Mouse (Mus musculus): Measurements from ENCODE around the gene Slc25a19. TPM values are rescaled to one million over a fixed set of nuclear protein-coding genes. Genes with fewer than 3 reads are reported as not detected.

The Slc25a19 gene
- polyA plus RNA-seq, 1 experiment: 98.5 TPM

DNA sequence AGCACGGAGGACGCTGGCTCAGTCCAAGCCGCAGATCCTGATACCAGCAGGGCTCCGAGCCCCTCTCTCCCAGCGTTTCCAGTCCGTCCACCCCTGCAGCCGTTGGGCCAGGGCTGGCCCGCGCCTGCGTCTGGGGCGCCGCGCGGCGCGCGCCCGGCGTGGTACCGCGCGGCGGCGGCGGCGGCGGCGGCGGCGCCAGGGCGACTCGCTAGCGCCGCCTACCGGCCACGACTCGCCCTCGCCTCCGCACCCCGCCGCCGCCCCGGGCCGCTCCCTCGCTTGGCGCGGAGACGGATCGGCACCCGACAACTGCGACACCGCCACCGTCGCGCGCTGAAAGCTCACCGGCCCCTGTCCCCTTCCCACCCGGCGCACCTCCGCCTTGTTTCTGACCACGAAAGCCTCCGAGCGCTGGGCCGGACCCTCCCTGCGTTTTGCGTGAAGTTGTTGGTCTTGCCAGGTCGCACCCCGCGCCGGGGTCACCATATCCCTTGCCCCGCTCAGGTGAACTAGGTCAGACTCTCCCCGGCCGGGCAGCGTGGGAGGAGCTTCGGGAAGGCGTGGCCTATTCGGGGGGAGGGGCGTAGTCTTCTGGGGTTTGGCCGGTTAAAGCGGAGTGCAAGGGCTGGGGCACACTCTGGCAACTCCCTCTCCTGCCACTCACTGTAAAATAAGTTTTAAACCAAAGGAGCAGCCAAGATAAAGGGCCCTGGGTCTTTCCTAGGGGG, 15.5 kb downstream of the Slc25a19 start, which contains the start of gene Mif4gd:
TSS of gene Mif4gd (minus strand) at position 560 of the 728 bp plus-strand sequence.
- Histone ChIP-seq H3K4me3 (ENCODE audit: control insufficient read depth, insufficient read depth, low read length) (peak within 1 kb of the TSS; percentile 60), H3K36me3 (ENCODE audit: control insufficient read depth, insufficient read depth, low read length) (peaks cover 12% of the 10 kb centered on the region), H3K4me1 (replicated peaks; ENCODE audit: control insufficient read depth, insufficient read depth, low read length) (peaks cover 17% of the 10 kb centered on the region), H3K27me3 (ENCODE audit: control insufficient read depth, insufficient read depth, low read length) (no peaks in the 10 kb centered on the region), H3K27ac (ENCODE audit: control insufficient read depth, insufficient read depth, low read length) (peak within 1 kb of the TSS; percentile 67)
- peak; percentile 98 for DNase-seq
- peak; percentile 85 for TF ChIP-seq CTCF (IDR thresholded peaks at IDR 0.05; ENCODE audit: borderline replicate concordance, control insufficient read depth, extremely low read depth, insufficient read depth, low read length, poor library complexity)
- peak; percentile 74 for TF ChIP-seq POLR2A (IDR thresholded peaks at IDR 0.05; ENCODE audit: control insufficient read depth, extremely low read depth, insufficient read depth, low read length, poor library complexity)
- WGBS: under 1% methylated on average over 79 of the region's 80 CpGs

DNA sequence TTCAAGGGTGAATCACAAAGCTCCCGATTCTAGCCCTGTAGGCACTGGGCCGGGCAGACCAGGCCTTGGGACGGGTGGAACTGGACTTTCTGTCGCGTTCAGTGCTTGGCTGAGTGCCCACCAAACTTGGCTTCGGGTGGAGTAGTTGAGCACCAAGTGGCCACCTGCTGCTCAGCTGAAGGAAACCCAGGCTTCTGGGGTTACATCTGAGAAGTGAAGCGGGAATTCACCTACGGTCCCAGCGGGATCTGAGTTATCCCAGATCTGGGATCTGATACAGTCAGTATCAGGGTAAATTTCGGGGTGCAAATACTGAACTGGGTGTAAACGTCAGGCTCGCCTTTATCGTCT, 16.1 kb downstream of the Slc25a19 start:
- TF ChIP-seq CTCF (IDR thresholded peaks at IDR 0.05; ENCODE audit: borderline replicate concordance, control insufficient read depth, extremely low read depth, insufficient read depth, low read length, poor library complexity) (no peak), POLR2A (IDR thresholded peaks at IDR 0.05; ENCODE audit: control insufficient read depth, extremely low read depth, insufficient read depth, low read length, poor library complexity) (no peak)
- peak overlapping the region; percentile 60 for H3K4me3 ChIP-seq (ENCODE audit: control insufficient read depth, insufficient read depth, low read length)
- 2% methylated on average over 13 of the region's 13 CpGs for WGBS
- H3K27me3 ChIP-seq (ENCODE audit: control insufficient read depth, insufficient read depth, low read length): no peaks in the 10 kb centered on the region
- H3K27ac ChIP-seq (ENCODE audit: control insufficient read depth, insufficient read depth, low read length): peak overlapping the region; percentile 11; the same call in 1 of the 2 replicates
- H3K4me1 ChIP-seq (replicated peaks; ENCODE audit: control insufficient read depth, insufficient read depth, low read length): peaks cover 17% of the 10 kb centered on the region
- peak; percentile 40 for DNase-seq
- H3K36me3 ChIP-seq (ENCODE audit: control insufficient read depth, insufficient read depth, low read length): peaks cover 18% of the 10 kb centered on the region

DNA sequence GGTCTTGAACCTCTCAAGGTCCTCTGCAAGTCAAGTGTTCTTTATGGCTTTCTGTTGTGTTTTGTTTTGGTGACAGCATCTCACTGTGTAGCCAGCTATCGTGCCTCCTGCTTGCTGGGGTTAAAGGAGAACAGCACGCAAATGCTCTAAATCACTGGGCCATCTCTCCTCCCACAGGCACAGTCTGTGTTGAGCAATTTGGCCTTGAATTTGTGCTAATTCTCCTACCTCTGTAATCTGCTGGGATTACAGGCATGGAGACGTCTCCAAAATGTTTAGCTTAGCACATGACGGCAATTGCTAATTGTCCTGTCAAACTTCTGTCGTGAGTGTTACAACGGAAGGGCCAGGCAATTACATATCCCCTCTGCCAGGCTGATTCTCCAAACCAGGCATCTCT, 16.9 kb downstream of the Slc25a19 start:
- H3K27me3 ChIP-seq (ENCODE audit: control insufficient read depth, insufficient read depth, low read length): no peaks in the 10 kb centered on the region
- TF ChIP-seq CTCF (IDR thresholded peaks at IDR 0.05; ENCODE audit: borderline replicate concordance, control insufficient read depth, extremely low read depth, insufficient read depth, low read length, poor library complexity): no peak
- no peak for TF ChIP-seq POLR2A (IDR thresholded peaks at IDR 0.05; ENCODE audit: control insufficient read depth, extremely low read depth, insufficient read depth, low read length, poor library complexity)
- H3K4me1 ChIP-seq (replicated peaks; ENCODE audit: control insufficient read depth, insufficient read depth, low read length): peaks cover 17% of the 10 kb centered on the region
- DNase-seq: no peak
- H3K27ac ChIP-seq (ENCODE audit: control insufficient read depth, insufficient read depth, low read length): no peak overlapping the region
- WGBS: 95% methylated on average over 6 of the region's 6 CpGs
- H3K36me3 ChIP-seq (ENCODE audit: control insufficient read depth, insufficient read depth, low read length): peaks cover 22% of the 10 kb centered on the region
- no peak overlapping the region for H3K4me3 ChIP-seq (ENCODE audit: control insufficient read depth, insufficient read depth, low read length)

DNA sequence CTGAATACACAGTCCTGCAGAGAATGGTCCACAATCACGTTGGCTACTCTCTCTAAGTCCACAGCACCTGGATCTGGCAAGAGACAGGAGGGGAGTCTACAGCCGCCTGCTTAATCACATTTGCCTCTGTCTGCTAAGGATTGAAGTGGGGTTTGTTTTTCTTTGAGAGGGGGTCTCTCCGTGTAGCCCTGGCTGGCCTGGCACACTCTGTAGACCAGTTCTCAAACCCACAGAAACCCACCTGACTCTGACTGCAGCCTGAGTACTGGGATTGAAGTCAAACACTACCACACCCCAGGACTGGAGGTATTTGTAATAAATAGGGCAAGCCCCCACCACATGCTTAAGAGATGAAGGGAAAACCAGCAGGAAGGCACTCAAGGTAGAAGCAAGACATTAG, 18.5 kb downstream of the Slc25a19 start:
- Histone ChIP-seq H3K4me1 (replicated peaks; ENCODE audit: control insufficient read depth, insufficient read depth, low read length) (peaks cover 22% of the 10 kb centered on the region), H3K4me3 (ENCODE audit: control insufficient read depth, insufficient read depth, low read length) (no peak overlapping the region), H3K27ac (ENCODE audit: control insufficient read depth, insufficient read depth, low read length) (no peak overlapping the region), H3K36me3 (ENCODE audit: control insufficient read depth, insufficient read depth, low read length) (peaks cover 22% of the 10 kb centered on the region), H3K27me3 (ENCODE audit: control insufficient read depth, insufficient read depth, low read length) (no peaks in the 10 kb centered on the region)
- TF ChIP-seq CTCF (IDR thresholded peaks at IDR 0.05; ENCODE audit: borderline replicate concordance, control insufficient read depth, extremely low read depth, insufficient read depth, low read length, poor library complexity): no peak
- no peak for TF ChIP-seq POLR2A (IDR thresholded peaks at IDR 0.05; ENCODE audit: control insufficient read depth, extremely low read depth, insufficient read depth, low read length, poor library complexity)
- 94% methylated on average over 3 of the region's 3 CpGs for WGBS
- no peak for DNase-seq

DNA sequence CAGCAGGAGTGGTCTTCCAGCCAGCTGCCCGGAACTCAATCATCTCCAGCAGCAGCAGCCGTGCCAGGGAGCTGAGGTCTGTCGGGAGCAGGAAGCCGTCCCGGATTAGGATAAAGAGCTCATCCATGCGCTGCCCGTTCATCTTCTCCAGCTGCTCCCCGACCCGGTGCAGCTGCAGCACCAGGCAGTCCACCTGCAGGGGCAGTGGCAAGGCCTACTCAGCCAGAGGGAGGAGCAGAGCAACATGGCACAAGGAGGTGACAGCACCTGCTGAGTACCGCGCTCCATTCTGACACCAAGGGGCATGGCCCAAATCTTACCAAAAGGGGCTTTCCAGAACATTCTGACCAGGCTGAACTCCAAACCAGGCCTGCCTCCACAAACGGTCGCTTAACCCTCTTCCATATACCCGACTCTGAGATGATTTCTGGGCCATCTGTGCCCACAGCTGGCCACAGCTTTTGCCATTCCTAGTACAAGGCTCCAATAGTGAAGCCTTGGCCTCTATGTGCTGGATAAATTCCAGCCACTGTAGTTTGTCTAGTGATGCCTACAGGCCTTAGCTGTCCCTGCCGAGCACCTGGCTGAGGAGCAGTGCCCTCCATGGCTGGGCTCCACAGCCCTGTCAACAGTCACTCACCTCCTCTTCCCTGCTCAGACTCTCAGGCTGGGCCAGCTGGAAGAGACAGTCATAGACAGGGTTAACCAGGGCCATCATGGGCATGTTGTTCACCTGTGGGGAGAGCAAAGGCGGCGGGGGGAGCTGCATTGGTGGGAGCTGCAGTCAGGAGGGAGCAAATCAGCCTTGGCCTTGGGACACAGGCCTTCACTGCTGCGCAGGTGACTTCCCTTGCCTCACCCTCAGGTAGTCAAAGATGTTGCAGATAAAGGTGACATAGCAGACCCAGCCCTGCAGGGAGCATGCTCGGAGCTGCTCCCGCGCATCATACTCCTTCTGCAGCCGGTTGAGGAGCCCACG, 19.4 kb downstream of the Slc25a19 start:
- TF ChIP-seq CTCF (IDR thresholded peaks at IDR 0.05; ENCODE audit: borderline replicate concordance, control insufficient read depth, extremely low read depth, insufficient read depth, low read length, poor library complexity) (no peak), POLR2A (IDR thresholded peaks at IDR 0.05; ENCODE audit: control insufficient read depth, extremely low read depth, insufficient read depth, low read length, poor library complexity) (no peak)
- Histone ChIP-seq H3K27ac (ENCODE audit: control insufficient read depth, insufficient read depth, low read length) (no peak overlapping the region), H3K4me3 (ENCODE audit: control insufficient read depth, insufficient read depth, low read length) (no peak overlapping the region), H3K36me3 (ENCODE audit: control insufficient read depth, insufficient read depth, low read length) (peaks cover 22% of the 10 kb centered on the region), H3K4me1 (replicated peaks; ENCODE audit: control insufficient read depth, insufficient read depth, low read length) (peaks cover 19% of the 10 kb centered on the region), H3K27me3 (ENCODE audit: control insufficient read depth, insufficient read depth, low read length) (no peaks in the 10 kb centered on the region)
- DNase-seq: no peak
- 95% methylated on average over 23 of the region's 23 CpGs for WGBS

DNA sequence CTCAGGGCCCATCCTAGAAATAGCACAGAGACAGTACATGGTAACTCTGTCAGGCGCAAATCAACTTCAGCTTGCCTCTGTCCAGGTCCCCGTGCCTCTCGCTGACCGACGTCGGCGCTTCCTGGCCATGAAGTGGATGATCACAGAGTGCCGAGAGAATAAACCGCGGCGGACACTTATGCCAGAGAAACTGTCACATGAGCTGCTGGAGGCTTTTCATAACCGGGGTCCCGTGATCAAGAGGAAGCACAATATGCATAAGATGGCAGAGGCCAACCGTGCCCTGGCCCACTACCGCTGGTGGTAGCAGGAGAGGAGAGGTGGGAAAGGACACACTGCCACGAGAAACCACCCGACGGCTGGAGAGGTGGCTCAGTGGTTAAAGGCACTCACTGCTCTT, 21.4 kb downstream of the Slc25a19 start:
- no peak for TF ChIP-seq POLR2A (IDR thresholded peaks at IDR 0.05; ENCODE audit: control insufficient read depth, extremely low read depth, insufficient read depth, low read length, poor library complexity)
- TF ChIP-seq CTCF (IDR thresholded peaks at IDR 0.05; ENCODE audit: borderline replicate concordance, control insufficient read depth, extremely low read depth, insufficient read depth, low read length, poor library complexity): no peak
- Histone ChIP-seq H3K27me3 (ENCODE audit: control insufficient read depth, insufficient read depth, low read length) (no peaks in the 10 kb centered on the region), H3K4me1 (replicated peaks; ENCODE audit: control insufficient read depth, insufficient read depth, low read length) (peaks cover 19% of the 10 kb centered on the region), H3K4me3 (ENCODE audit: control insufficient read depth, insufficient read depth, low read length) (no peak overlapping the region), H3K27ac (ENCODE audit: control insufficient read depth, insufficient read depth, low read length) (no peak overlapping the region), H3K36me3 (ENCODE audit: control insufficient read depth, insufficient read depth, low read length) (peaks cover 22% of the 10 kb centered on the region)
- no peak for DNase-seq
- 95% methylated on average over 18 of the region's 18 CpGs for whole genome bisulfite sequencing
